Mouse (Mus musculus) limb, embryonic 14.5 days (tissue): ENCODE measurements around the gene Hmgcr. TPM values are rescaled to one million over a fixed set of nuclear protein-coding genes. Genes with fewer than 3 reads are reported as not detected.
A peak's percentile ranks its signal among the peaks of the same experiment; 100 is the strongest.

ENCODE experiments used
- ATAC-seq: fragments of 200-750 bp; cut with Nextera tagmentation; 2 replicates; pipeline ENCODE4 v1.8.0; 2017; ENCODE audit warnings: low read depth, moderate number of reproducible peaks, moderate TSS enrichment; ENCODE audit not compliant: low FRiP score
- DNase-seq: peaks from one replicate; pipeline ENCODE4 v3.0.0-alpha.2; 2015; ENCODE audit warnings: low spot score
- H3K27ac ChIP-seq: fragments of 300-500 bp; sonication (generic); replicated peaks from 2 replicates; pipeline ENCODE4 v1.5.1; 2014; ENCODE audit warnings: low read depth, mild to moderate bottlenecking, low read length, moderate library complexity, mixed read lengths
- H3K27me3 ChIP-seq: fragments of 300-500 bp; sonication (generic); 2 replicates; pipeline ENCODE4 v1.6.1; 2014; ENCODE audit warnings: low read length, mixed read lengths; ENCODE audit not compliant: control insufficient read depth, insufficient read depth
- H3K36me3 ChIP-seq: fragments of 300-500 bp; sonication (generic); 2 replicates; pipeline ENCODE4 v1.6.1; 2014; ENCODE audit warnings: mild to moderate bottlenecking, low read length, moderate library complexity, mixed read lengths; ENCODE audit not compliant: control insufficient read depth, insufficient read depth
- H3K4me1 ChIP-seq: fragments of 300-500 bp; sonication (generic); 2 replicates; pipeline ENCODE4 v1.6.1; 2014; ENCODE audit warnings: antibody characterized with exemption, low read length, mixed read lengths; ENCODE audit not compliant: control insufficient read depth, insufficient read depth
- H3K4me2 ChIP-seq: fragments of 300-500 bp; sonication (generic); replicated peaks from 2 replicates; pipeline ENCODE4 v1.6.1; 2014; ENCODE audit warnings: low read depth, mild to moderate bottlenecking, low read length, moderate library complexity; ENCODE audit not compliant: severe bottlenecking
- H3K4me3 ChIP-seq: fragments of 300-500 bp; sonication (generic); replicated peaks from 2 replicates; pipeline ENCODE4 v1.5.1; 2014; ENCODE audit warnings: low read length
- H3K9ac ChIP-seq: fragments of 300-500 bp; sonication (generic); 2 replicates; pipeline ENCODE4 v1.6.1; 2014; ENCODE audit warnings: mild to moderate bottlenecking, low read depth, low read length, moderate library complexity; ENCODE audit not compliant: severe bottlenecking
- H3K9me3 ChIP-seq: fragments of 300-500 bp; sonication (generic); 2 replicates; pipeline ENCODE4 v1.6.1; 2016; ENCODE audit warnings: low read length; ENCODE audit not compliant: control insufficient read depth
- POLR2A ChIP-seq: fragments of 200-500 bp; IDR thresholded peaks from 2 replicates; pipeline ENCODE4 v1.8.0; 2012; ENCODE audit warnings: inconsistent platforms, mild to moderate bottlenecking, moderate library complexity, borderline replicate concordance; ENCODE audit not compliant: insufficient read depth, insufficient read length; ENCODE audit errors: extremely low read depth
- WGBS: fragments of 180-500 bp; shearing (Covaris S2); extraction: QIAGEN DNeasy Blood & Tissue Kit; methylation state at CpG from one replicate; pipeline ENCODE4 v1.1.7; 2014; 5-methylcytosine and 5-hydroxymethylcytosine counted together
- polyA plus RNA-seq, 2 experiments: library from polyadenylated mRNA; depleted of rRNA in 1 of 2; stranded (reverse) in 1 of 2; unstranded in 1 of 2; fragments of >200 nt; fragmentation: Nextera tagmentation in 1 of 2; extraction: Ambion mirVana in 1 of 2; gene quantifications; 2 replicates each; pipeline versions ENCODE4 v1.2.1 to v1.2.3; 2012 to 2014

The Hmgcr gene
- 40.9 and 45.3 TPM in 2 replicates for polyA plus RNA-seq (2012; rRNA removed)
- 65.8 and 72.2 TPM in 2 replicates for polyA plus RNA-seq (2014; fragmentation: Nextera tagmentation; extraction: Ambion mirVana)

DNA sequence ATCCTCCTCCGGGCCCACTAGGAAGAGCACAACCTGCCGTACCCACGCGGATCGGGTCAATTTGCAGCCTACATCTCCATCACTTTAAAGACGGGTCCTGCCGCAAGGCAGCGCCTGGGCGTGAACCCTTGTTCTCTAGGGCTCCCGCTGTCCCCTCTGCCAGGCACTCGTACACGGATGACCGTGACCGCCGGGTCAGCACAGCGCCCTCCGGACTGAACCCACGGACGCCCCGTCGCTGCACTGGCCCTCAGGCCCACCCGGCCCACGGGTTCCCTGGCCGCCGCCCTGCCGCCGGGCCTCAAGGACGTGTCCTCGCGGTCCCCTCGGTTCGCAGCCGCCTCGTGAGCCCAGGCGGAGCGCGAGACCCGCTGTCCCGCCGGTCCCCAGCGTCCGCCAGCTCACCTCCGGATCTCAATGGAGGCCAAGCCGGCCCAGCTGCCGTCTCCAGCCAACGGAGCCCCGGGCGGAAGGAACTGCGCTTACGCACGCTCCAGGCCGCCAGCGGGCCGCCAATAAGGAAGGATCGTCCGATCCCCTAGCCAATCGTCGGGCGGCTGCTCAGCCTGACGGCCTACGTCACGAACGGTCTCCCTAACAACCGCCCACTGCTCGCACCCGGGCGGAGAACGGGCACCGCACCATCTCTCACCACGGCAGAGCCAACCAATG lies at the start of gene Hmgcr:
TSS of gene Hmgcr (minus strand) at position 531 of the 672 bp plus-strand sequence.
- no peaks in the 10 kb centered on the region for H3K9me3 ChIP-seq
- no peaks in the 10 kb centered on the region for H3K27me3 ChIP-seq
- peak; percentile 84; the same call in 1 of the 2 replicates for TF ChIP-seq POLR2A
- H3K4me3 ChIP-seq, result peak within 1 kb of the TSS; percentile 99
- ATAC-seq, result peak; percentile 100
- peak within 1 kb of the TSS; percentile 57 for H3K4me2 ChIP-seq
- WGBS, result 2% methylated on average over 69 of the region's 70 CpGs
- peak within 1 kb of the TSS; percentile 87 for H3K27ac ChIP-seq
- peak within 1 kb of the TSS; percentile 92 for H3K9ac ChIP-seq
- H3K4me1 ChIP-seq, result peaks cover 21% of the 10 kb centered on the region
- DNase-seq, result peak; percentile 99
- peaks cover 12% of the 10 kb centered on the region for H3K36me3 ChIP-seq

DNA sequence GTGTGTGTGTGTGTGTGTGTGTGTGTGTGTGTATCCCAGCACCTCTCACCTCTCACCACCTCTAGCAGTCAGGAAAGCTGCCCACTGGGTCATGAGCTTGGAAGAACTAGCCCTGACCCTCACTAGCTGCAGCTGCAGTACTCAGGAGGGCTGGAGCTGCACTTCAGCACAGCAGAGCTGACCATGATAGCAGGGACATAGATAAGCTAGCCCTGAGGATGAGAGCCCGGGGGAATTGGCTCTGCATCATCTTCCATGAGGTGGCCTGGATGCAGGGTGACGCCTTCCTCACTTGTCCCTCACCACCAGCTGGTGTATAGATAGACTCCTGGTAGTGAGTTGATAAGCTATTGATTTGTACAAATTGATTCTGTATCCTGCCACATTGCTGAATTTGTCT lies 49.3 kb upstream of the Hmgcr start:
- H3K9me3 ChIP-seq, result no peaks in the 10 kb centered on the region
- H3K4me1 ChIP-seq, result no peaks in the 10 kb centered on the region
- no peak overlapping the region for H3K4me3 ChIP-seq
- no peaks in the 10 kb centered on the region for H3K27me3 ChIP-seq
- H3K36me3 ChIP-seq, result no peaks in the 10 kb centered on the region
- WGBS, result 86% methylated on average over 2 of the region's 2 CpGs
- ATAC-seq (no peak), DNase-seq (no peak)
- no peak for TF ChIP-seq POLR2A
- no peak overlapping the region for H3K9ac ChIP-seq
- H3K27ac ChIP-seq, result no peak overlapping the region
- no peak overlapping the region for H3K4me2 ChIP-seq

DNA sequence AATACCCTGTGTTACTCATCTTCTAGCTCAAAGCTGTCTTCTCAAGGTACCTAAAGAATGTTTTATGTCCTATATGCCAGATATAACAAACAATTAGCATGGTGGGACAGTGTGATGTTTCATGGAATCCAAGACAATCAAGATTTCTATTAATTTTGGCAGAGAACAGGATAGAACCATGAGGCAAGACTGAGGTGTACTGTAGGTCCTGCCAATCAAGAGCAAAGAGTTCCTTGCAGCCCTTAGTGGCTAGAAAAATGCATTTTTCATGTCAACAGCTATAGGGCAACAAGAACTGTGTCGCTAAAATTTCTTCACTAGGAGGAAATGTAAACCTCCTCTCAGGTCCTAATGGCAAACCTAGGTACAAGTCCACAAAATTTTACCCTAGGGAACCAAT lies 47.1 kb upstream of the Hmgcr start:
- Histone ChIP-seq H3K4me1 (no peaks in the 10 kb centered on the region), H3K9me3 (no peaks in the 10 kb centered on the region), H3K4me3 (no peak overlapping the region), H3K9ac (no peak overlapping the region), H3K4me2 (no peak overlapping the region), H3K27ac (no peak overlapping the region), H3K36me3 (no peaks in the 10 kb centered on the region), H3K27me3 (no peaks in the 10 kb centered on the region)
- no peak for TF ChIP-seq POLR2A
- ATAC-seq (no peak), DNase-seq (no peak)
- WGBS, result 53% methylated on average over 1 of the region's 1 CpGs

DNA sequence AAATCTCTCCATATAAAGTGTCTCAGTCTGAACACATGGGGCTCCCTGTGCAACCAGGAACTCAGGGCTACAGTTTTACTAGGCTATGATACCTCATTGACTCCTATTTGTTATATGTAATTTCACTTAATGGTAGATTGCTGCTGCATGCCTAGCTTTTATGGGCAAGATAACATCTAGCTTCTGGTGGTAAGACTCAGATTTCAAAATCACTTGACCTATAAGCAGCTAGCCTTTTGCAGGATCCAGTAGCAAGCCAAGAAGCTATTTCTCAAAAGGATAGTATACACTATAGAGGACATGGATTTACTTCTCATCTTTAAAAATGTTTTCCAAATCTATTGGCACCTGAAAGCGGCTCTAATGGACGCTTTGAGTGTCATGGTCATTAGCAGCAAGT lies 45.6 kb upstream of the Hmgcr start:
- H3K4me3 ChIP-seq, result no peak overlapping the region
- ATAC-seq (no peak), DNase-seq (no peak)
- no peak for TF ChIP-seq POLR2A
- H3K9ac ChIP-seq, result no peak overlapping the region
- H3K4me1 ChIP-seq, result no peaks in the 10 kb centered on the region
- H3K36me3 ChIP-seq, result no peaks in the 10 kb centered on the region
- no peak overlapping the region for H3K4me2 ChIP-seq
- H3K9me3 ChIP-seq, result no peaks in the 10 kb centered on the region
- H3K27ac ChIP-seq, result no peak overlapping the region
- WGBS, result 91% methylated on average over 2 of the region's 2 CpGs
- H3K27me3 ChIP-seq, result no peaks in the 10 kb centered on the region

DNA sequence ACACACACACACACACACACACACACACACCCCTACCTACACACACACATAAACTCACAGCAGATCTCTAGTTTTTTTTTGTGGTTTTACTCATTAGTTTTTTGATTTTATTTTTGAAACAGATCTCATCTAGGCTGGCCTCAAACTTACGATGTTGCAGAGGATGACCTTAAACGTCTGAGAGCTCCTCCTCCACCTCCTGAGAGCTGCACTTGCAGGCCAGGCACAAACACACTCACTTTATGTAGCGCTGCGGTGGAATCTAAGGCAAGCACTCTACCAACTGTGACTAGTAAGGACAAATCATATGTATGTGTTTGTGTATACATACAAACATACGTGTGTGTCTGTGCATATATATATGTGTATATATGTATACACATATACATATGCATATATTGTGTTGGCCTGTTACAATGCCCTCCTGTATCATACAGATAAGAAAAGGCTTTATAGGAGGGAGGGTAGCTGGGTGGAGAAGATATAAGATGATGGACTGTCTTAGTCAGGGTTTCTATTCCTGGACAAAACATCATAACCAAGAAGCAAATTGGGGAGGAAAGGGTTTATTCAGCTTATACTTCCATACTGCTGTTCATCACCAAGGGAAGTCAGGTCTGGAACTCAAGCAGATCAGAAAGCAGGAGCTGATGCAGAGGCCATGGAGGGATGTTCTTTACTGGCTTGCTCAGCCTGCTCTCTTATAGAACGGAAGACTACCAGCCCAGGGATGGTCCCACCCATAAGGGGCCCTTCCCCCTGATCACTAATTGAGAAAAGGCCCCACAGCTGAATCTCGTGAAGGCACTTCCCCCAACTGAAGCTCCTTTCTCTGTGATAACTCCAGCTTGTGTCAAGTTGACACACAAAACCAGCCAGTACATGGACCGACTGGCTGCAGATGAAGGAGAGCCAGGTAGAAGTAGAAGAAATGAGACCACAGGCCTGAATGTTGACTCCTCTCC lies 38.8 kb upstream of the Hmgcr start:
- no peak for TF ChIP-seq POLR2A
- ATAC-seq (no peak), DNase-seq (no peak)
- H3K4me2 ChIP-seq, result no peak overlapping the region
- H3K36me3 ChIP-seq, result no peaks in the 10 kb centered on the region
- H3K9me3 ChIP-seq, result no peaks in the 10 kb centered on the region
- no peak overlapping the region for H3K4me3 ChIP-seq
- H3K27ac ChIP-seq, result no peak overlapping the region
- H3K4me1 ChIP-seq, result no peaks in the 10 kb centered on the region
- 76% methylated on average over 8 of the region's 8 CpGs for WGBS
- H3K9ac ChIP-seq, result no peak overlapping the region
- no peaks in the 10 kb centered on the region for H3K27me3 ChIP-seq
